Mouse (Mus musculus) induced T-regulatory cell, adult 2 months (primary cell): Measurements from ENCODE around the gene Wnt8b.

Source experiments
- DNase-seq: peaks from one replicate; pipeline ENCODE4 v3.0.0-alpha.2; 2012; ENCODE audit warnings: low read depth

The Wnt8b gene

GRCm38 (mm10) chr19:44512601-44513000, 19.3 kb downstream of the Wnt8b start:
- no peak for DNase-seq

GRCm38 (mm10) chr19:44513054-44513833, 20.0 kb downstream of the Wnt8b start:
- DNase-seq = no peak

GRCm38 (mm10) chr19:44513921-44514482, 20.7 kb downstream of the Wnt8b start:
- no peak for DNase-seq

GRCm38 (mm10) chr19:44514521-44515451, 21.5 kb downstream of the Wnt8b start:
- DNase-seq = no peak

GRCm38 (mm10) chr19:44515769-44516168, 22.5 kb downstream of the Wnt8b start:
- no peak for DNase-seq

GRCm38 (mm10) chr19:44517996-44518768, 24.9 kb downstream of the Wnt8b start:
- DNase-seq = no peak

GRCm38 (mm10) chr19:44519152-44519551, 25.9 kb downstream of the Wnt8b start:
- DNase-seq = no peak

GRCm38 (mm10) chr19:44525551-44526205, 32.4 kb downstream of the Wnt8b start:
- no peak for DNase-seq

- DNase-seq = no peak
Observed at GRCm38 (mm10) chr19:44530018-44530417, 36.7 kb downstream of the Wnt8b start.

- no peak for DNase-seq
Observed at GRCm38 (mm10) chr19:44535376-44535775, 42.1 kb downstream of the Wnt8b start.

- no peak for DNase-seq
Observed at GRCm38 (mm10) chr19:44537416-44537815, 44.1 kb downstream of the Wnt8b start.

GRCm38 (mm10) chr19:44542694-44543178, 49.5 kb downstream of the Wnt8b start:
- no peak for DNase-seq

- DNase-seq = no peak
Observed at GRCm38 (mm10) chr19:44544372-44544771, 51.1 kb downstream of the Wnt8b start.

- DNase-seq = peak; percentile 79
Observed at GRCm38 (mm10) chr19:44544775-44545174, 51.5 kb downstream of the Wnt8b start.

GRCm38 (mm10) chr19:44545321-44546041, 52.2 kb downstream of the Wnt8b start, which contains the start of gene Sec31b:
TSS of gene Sec31b (minus strand) at chr19:44545864.
- no peak for DNase-seq

- DNase-seq = no peak
Observed at GRCm38 (mm10) chr19:44552731-44553130, 59.5 kb downstream of the Wnt8b start, which contains the start of gene Gm20538. TSS of gene Gm20538 (minus strand) at chr19:44552831.

- DNase-seq = no peak
Observed at GRCm38 (mm10) chr19:44553286-44553685, 60.0 kb downstream of the Wnt8b start.

- DNase-seq = no peak
Observed at GRCm38 (mm10) chr19:44554490-44554860, 61.2 kb downstream of the Wnt8b start.

GRCm38 (mm10) chr19:44554861-44555590, 61.8 kb downstream of the Wnt8b start, which contains the start of gene Ndufb8:
TSS of gene Ndufb8 (minus strand) at chr19:44555440.
- peak; percentile 95 for DNase-seq
